Mouse (Mus musculus): ENCODE data around the gene Defb22.

DNA sequence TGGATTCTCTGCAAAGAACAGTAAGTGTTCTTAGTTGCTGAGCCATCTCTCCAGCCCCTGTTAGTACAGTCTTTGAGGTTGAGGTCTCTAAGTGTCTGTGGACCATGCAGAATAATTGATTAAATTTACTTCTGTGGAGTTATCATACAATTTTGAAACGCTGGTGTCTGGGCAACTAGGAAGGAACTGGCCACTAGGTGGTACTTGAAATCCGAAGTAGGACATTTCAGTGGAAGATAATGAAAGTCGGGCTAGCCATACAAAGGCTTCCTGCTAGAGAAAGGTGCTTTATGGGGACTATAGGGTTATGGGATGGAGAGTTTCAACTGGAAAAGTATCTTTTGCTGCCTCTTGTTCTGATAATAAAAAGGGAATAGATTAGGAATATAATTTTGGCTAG lies 17.5 kb downstream of the Defb22 start:
- TF ChIP-seq CTCF (IDR thresholded peaks at IDR 0.05; ENCODE audit: borderline replicate concordance, insufficient read depth, low read length) (no peak), POLR2A (IDR thresholded peaks at IDR 0.05; ENCODE audit: low read depth, low read length) (no peak)
